Mouse (Mus musculus): ENCODE data around the gene Wwc2. TPM values are rescaled to one million over a fixed set of nuclear protein-coding genes. Genes with fewer than 3 reads are reported as not detected.

Wwc2 gene
- polyA plus RNA-seq, 1 experiment from 2014 or later, result 7.7 TPM

Other genes starting within 250 kb of the Wwc2 start
- not detected in 2 replicates for gene Cldn24, start 168.8 kb downstream of the Wwc2 start, polyA plus RNA-seq (2014; fragmentation: Nextera tagmentation; extraction: Ambion mirVana)
- not detected in 2 replicates for gene Cldn22, start 166.4 kb downstream of the Wwc2 start, polyA plus RNA-seq (2014; fragmentation: Nextera tagmentation; extraction: Ambion mirVana)
- gene Dctd, start 108.2 kb upstream of the Wwc2 start, polyA plus RNA-seq (2014; fragmentation: Nextera tagmentation; extraction: Ambion mirVana), result 11.8 and 12.3 TPM in 2 replicates

All from hindbrain, embryonic 14.5 days (tissue).